Mouse (Mus musculus) ZHBTc4 (cell line): ENCODE measurements around the gene Rnf182.

Source experiments
- DNase-seq: peaks from one replicate; pipeline ENCODE4 v3.0.0-alpha.2; 2011; ENCODE audit warnings: low read depth, low spot score

Rnf182 gene

DNA sequence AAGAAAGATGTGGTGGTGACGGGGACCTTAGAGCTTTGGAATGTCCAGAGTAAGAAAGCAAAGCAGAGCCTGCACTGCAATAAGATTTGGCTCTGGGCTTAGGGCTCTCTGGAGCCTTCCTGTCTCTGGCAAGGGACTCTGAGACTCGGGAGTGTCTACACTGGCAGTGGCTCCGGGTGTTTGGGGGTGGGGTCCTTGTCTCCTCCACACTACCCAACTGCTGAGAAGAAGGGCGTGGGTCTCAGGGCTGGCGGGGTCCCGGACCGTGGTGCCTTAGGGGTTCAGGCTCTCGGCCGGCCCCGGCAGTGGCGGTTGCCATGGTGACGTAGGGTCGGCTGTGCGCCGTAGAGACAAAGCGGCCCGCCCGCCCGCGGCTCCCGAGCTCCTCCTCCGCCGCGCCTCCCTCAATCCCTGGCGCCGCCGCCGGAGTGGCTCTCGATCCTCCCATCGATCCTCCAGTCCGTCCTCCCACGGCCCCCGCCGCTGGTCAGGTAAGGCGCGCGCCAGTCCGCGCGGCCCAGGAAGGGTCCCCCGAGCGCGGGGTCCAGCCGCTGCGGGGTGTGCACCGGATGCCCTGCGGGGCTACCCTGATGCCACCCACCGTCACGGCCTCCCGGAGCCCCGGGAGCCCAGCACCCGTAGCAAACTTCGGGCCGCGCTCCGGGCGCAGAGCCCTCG lies at the start of gene Rnf182:
Gene Rnf182 (plus strand): TSS at position 134 of the 678 bp plus-strand sequence.
- peak; percentile 93 for DNase-seq

DNA sequence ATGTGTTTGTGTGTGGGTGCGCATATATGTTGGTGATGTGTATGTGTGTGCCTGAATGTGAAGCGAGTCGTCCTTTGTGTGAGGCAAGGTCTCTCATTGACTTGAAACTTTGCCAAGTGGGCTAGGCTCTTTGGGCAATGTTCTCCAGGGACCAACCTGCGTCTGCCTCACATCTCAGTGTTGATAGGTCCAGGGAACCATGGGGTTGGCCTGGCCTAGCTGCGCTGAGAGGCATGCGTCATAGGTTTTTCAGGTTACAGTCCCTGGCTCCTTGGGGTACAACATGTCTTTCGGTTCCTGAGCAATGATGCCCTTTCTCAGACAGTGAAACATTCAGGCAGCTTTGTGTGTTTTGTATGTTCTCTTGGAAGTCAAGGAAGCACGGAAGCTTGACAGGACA lies 49.3 kb upstream of the Rnf182 start:
- DNase-seq = no peak

DNA sequence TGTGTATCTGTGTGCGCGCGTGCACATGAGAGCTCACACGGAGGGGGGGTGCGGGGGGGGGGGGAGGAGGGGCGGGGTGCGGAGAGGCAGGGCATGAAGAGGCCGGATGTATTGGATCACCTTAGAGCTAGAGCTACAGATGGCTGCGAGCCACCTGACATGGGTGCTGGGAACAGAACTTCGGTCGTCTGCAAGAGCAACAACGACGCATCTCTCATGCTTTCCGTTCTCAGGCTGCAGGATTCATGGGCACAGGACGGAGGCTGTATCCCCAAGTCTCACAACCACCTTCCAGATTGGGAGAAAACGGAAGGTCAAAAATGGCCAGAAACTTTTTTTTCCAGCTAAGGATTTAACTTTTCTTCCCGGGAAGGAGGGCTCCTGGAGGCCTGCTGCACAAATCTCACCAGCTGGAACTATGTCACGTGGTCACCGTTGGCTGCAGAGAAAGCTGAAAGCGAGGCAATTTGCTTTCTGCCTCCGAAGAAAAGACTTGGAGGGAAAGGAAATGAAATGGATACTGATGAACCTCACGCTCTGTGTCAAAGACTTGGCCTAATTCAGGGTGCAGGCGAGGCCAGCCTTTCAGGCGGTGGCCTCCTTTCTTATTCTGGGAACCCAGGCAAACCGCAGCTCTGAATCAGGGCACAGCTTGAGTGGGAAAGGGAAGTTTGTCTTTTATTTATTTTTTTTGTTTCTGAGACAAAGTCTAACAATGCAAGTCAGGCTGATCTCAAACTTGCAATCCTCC lies 48.2 kb upstream of the Rnf182 start:
- DNase-seq = no peak

DNA sequence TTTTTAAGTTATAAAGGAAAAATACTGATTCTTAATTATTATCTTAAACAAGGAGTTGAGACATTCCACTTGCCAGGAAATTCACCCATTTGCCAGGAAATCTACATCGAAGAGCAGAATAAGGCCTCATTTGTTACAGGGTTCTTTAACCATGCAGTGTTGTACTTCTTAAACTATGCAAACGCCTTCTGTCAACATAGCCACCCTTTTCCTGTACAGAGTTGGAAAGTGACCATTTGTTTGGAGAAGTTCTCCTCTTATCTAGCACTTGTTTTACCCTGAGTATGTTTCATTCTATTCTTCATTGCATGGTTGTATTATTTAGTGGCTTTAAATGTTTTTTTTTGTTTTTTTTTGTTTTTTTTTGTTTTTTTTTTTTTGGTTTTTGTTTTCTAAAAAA lies 41.5 kb upstream of the Rnf182 start:
- no peak for DNase-seq

DNA sequence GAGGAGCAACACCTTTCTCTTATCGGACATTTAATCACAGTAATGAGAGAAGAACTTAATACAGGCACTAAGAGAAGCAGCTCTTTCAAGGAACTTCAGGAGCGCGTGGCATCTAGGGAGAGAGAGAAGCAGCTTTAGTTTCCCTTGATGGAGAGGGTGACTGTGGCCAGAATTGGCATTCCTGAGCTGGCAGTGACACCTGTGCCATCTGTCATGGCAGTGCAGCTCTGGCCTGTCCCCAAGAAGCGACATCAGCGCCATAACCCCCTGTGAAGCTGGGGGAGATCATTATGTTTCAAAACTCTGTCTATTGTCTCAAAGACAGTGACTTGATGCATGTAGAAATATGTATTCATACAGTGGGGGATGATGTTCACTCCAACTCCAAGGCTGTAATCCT lies 40.1 kb upstream of the Rnf182 start:
- DNase-seq = no peak

DNA sequence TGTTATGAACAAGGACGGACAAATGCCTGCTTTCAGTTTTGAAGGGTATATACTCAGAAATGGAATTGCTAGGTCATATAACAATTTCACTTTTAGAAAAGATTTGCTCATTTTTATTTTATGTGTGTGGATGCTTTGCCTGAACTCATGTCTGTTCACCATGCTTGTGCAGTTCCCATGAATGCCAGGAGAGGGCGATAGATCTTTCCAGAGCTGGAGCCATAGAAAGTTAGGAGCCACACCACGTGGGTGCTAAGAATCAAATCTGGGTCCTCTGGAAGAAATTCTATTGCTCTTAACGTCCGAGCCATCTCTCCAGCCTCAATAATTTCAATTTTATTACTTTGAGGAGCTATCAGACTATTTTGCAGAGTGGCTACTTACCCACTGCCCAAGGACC lies 38.3 kb upstream of the Rnf182 start:
- peak; percentile 79 for DNase-seq

DNA sequence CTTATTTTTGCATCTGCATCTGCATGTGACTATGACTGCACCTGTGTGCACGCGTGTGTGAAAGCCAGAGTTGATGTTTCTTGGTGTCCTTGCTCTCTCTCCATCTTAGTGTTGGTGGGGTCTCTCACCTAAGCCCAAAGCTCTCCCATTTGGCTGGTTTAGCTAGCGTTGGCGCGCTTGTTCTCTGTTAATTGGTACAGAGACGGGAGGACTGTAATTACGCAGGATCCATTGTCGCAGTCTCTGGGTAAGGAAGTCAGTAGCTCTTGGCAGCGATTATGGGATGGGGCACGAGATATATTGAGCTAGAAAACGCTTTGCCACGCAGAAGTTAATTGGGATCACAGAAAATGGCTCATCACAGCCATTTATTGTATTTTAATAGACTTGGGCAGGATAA lies 37.7 kb upstream of the Rnf182 start:
- no peak for DNase-seq

DNA sequence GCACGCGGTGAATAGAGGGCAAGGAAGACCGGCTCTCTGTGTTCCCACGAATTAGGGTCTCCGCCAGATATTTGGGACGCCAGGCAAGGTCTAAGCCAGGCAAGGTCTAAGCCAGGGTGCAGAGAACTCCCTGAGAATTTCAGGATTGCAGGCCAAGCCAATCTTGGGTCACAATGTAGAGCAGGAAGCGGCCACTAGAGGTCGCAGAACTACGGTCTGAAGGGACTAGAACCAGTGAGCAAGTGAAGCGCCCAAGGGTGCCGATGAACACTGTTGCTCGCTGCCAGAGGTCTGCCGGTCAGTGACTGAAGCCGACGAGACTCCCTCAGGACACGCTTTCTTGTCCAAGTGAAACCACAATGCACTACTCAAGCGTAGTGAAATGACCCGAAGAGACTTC lies 35.8 kb upstream of the Rnf182 start:
- peak; percentile 83 for DNase-seq

DNA sequence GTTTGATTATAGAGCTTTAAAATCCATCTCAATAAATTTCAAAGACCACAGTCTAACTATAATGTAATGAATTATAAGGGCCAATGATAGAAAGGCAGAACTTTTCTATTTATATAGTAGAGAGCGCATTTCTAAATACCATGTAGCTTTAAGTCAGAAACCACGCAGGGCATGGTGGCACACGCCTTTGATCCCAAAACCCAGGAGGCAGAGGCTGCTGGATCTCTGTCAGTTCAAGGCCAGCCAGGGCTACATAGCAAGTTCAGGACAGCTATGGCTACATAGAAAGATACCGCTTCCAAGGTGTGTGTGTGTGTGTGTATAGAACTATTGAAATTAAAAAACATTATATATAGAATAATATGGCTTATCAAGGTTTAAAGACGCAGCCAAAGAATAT lies 34.8 kb upstream of the Rnf182 start:
- no peak for DNase-seq

DNA sequence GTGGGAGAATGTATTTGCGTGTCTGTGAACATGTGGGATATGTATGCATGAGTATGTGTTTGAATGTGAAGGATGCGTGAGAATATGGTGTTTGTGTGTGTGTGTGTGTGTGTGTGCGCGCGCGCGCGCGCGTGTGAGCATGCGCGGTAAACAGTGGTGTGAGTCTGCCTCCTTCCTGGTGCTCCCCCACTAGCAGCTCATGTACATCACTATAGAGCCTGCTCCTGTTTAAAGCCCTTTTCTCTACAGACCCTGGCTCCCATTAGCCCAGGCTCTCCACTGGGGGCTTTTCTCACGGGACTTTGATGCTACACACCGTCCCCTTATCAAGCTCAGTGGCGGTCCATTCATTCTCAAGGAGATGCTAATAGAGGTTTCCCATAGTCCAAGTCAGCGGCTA lies 32.5 kb upstream of the Rnf182 start:
- peak; percentile 65 for DNase-seq

DNA sequence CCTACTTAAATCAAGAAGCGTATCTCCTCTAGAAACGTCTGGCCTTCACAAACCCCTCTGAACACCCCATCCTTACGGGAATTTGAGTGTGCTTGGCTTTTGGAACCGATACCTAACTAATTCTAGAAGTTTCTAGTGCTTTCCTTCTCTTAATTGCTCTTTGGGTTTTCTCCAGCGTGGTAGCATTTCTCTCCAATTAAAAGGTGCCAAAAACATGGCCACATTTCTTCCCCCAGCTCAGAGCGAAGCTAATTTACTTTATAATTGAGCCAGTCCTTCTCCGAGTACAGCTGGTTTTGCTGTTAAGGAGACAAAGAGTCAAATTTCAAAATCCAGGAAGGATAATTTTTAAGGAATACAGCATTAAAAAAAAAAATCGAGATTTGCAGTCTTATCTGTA lies 32.0 kb upstream of the Rnf182 start:
- DNase-seq = no peak

DNA sequence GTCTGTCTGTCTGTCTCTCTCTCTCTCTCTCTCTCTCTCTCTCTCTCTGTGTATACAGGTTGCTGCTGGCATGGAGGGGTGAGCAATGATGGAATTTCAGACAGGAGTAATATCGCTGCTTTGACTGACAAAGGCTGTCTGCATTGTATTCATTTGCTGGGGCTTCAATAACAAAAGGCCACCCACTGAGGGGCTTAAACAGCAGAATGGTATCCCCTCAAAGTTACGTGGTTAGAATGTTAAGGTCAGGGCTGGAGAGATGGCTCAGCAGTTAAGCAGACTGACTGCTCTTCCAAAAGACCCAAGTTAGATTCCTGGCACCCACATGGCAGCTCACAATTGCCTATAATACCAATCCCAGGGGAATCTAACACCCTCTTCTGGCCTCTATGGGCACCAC lies 30.2 kb upstream of the Rnf182 start:
- DNase-seq = peak; percentile 86

DNA sequence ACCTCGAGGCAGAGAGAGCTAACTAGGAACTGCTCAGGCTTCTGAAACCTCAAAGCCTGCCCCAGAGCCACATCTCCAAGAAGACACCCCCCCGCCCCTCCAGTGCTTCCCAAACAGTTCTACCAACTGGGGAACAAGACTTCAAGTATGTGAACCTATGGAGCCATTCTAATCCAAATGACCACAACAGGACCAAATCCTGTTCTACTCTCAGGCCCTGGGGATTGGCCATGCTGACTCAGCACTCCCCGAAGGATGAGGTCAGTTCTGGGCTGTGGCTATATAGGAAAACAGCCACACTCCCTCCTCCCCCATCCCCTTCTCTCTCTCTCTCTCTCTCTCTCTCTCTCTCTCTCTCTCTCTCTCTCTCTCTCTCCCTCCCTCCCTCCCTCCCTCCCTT lies 28.5 kb upstream of the Rnf182 start:
- DNase-seq = no peak

DNA sequence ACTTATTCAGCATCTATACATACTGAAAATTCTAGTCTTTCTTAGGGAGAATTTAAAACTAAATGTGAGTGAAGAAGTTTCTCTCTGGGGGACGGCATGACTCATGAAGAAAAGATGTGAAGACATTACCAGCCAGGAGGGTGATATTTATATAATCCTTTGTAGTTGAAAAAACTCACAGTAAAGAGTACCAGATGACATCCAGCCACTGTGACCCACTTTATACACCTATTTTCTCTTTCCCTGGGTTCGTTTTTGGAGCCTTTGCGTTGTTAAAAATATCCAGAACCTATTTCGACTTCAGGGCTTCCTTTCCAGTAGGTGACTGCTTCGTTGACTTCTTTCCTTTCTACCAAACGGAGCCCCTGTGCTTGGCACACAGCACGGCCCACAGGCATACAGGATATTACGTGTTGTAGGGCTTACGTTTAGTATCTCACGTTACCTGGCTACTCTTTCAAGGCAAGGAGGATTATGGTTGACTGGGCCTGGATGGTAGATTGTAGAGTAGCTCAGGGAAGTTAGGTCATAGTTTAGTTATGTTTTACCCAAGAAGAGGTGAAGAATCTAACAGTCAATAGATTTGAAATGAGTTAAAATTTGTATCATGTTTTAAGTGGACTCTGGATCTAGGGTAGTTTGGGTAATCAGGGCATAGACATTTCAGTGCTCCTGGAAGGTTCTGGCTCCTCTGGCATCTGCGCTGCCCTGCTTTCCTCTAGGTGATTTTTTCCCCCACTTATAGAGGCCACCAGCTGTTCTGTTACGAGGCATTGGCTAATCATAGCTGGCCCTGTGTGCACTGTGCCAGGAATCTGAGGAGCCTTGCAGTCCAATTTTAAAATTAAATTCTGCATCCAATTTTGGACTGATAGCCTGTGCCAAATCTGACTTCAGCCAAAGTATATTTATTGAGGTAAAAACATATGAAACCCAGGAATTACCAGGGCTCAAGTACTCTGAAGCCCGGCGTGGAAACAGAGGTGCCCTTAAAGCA lies 27.4 kb upstream of the Rnf182 start:
- no peak for DNase-seq

DNA sequence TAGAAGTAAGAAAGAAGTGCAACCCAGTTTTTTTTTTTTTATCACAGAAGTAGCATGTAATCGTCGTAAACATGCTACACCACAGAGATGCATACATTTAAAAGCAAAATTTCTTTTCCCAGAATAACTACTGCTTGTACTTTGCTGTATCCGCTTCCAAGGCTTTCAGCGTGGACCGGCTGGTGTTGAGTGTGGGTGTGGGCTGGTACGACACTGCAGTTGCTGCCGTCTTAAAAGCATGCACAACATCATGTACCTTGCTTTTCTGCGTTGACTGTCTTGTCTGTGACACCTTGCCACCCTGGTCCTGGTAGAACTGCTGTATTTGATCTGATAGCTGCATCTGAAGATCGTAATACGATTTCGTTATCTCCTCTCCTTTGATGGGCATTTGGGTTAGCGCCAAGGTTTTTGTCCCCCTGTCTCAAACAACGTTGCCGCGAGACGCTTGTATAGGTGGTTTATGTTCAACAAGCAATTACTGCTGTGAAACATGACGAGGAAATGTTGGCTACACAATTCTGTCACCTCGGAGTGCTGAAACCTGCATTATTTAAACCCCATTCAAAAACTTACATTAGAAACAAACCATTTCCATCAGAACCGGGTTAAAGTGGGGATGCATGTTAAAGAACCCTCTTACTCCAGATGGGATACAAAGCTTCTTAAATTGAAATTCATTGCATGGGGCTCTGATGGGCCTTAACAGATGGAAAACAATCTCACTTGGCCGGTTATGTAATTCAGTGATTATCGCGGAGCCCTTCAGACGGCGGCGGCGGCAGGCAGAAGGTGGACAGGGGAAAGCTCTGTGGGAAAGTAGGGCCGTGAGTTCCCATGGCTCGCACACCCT lies 23.5 kb upstream of the Rnf182 start:
- no peak for DNase-seq

DNA sequence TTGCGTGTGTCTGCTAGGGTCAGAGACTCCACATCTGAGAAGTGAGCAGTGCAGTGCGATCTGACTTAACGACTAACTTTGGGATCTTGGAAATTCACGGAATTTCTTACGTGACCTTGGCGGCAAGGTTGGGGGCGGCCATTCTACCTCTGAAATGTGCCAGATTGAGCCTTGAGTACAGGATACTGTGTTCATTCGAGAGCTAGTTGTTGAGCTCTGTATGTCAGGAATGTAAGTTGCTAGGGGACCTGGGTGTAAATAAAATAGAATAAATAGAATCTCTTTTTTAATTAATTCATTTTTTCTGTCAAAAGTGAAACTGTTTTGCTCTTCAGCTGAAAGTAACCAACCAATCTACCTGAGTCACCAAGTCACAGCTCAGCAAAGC lies 22.8 kb upstream of the Rnf182 start:
- peak; percentile 36 for DNase-seq

DNA sequence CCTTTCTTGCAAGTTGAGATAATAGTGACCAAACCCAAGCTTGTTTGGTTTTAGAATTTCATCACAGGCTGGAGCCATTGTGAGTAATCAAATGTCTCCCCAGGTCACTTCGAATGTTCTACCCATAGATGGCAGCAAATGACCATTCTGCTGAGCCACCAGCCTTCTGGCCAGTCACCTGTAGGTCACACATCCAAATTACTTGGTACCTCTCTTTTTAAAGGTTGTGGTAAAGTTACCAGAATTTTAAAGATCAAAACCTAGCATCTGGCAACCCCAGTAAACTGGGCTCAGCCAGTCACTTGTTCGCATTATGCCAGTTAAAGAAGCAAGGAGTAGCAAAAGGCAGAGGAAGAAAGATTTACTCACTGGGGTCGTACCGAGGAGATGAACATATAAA lies 19.6 kb upstream of the Rnf182 start:
- peak; percentile 72 for DNase-seq

DNA sequence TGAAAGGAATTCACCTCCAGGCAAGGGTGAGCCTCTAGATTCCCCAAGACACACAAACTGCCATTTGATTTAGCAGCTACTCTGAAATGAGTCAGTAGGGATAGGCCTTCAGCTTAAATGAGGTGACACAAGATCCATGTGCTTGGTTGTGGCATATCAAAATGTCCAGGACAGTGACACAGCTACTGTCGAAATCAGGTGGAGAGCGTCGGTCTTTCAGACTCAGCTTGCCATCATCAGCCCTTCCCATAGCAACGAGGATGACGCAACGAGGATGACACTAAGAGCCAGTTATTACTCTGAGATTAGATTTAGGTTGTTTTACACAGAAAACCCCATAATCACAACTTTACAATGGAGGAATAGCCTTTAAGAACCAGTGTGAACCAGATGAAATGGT lies 14.5 kb upstream of the Rnf182 start:
- DNase-seq = no peak

DNA sequence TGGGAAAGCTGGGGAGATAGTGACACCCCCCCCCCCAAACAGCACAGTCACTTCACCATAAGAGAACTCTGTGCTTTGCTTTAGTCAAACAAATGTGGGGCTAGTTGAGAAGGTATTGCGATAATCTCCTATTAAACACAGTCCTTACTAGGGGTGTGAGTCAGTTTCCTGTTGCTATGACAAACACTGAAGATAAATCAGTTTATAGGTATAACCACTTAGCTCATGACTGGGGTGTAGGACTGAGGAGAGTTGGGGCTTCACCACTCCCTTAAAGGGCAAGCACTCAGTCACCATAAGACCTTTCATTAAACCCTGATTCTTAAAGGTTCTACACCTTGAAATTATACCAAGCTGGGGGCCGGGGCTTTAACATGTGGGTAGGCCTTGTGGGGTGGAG lies 13.1 kb upstream of the Rnf182 start:
- no peak for DNase-seq

DNA sequence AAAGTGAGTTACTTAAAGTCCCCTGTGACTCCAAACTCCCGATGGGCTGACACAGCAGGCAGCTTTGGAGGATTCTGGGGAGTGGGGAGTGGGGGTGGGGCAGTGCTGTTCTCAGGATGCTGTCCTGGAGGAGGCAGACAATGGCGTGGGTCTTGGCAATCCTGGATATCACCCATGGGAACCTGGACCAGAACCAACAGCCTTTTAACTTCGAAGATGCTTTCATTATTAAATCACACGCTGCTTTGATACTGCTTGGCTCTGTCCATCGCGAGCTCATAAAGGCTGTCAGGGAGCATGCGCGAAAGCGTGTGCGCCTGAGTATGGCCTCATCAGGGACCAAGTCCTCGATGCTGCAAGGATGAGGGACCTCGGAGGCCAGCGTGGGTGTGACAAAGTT lies 12.5 kb upstream of the Rnf182 start:
- DNase-seq = no peak

DNA sequence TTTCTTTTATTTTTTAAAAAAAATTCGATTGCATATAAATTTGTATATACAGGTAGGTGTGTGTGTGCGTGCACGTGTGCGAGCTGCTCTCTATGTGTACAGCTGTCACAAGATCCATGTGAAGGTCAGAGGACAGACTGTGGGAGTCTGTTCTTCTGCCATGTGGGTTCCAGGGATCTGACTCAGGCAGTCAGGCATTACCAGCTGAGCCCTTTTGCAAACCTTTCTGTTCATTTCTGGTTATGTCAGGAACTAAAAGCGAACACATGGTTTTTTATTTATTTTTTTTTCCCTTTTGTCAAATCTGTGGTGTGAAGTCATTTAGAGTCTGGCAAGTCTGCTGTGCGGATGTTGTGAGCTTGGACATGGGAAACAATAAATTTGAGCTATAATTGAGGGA lies 6.7 kb upstream of the Rnf182 start:
- no peak for DNase-seq
